11 mouse cellular contexts compared by ENCODE assay signal in the genomic region with DNA sequence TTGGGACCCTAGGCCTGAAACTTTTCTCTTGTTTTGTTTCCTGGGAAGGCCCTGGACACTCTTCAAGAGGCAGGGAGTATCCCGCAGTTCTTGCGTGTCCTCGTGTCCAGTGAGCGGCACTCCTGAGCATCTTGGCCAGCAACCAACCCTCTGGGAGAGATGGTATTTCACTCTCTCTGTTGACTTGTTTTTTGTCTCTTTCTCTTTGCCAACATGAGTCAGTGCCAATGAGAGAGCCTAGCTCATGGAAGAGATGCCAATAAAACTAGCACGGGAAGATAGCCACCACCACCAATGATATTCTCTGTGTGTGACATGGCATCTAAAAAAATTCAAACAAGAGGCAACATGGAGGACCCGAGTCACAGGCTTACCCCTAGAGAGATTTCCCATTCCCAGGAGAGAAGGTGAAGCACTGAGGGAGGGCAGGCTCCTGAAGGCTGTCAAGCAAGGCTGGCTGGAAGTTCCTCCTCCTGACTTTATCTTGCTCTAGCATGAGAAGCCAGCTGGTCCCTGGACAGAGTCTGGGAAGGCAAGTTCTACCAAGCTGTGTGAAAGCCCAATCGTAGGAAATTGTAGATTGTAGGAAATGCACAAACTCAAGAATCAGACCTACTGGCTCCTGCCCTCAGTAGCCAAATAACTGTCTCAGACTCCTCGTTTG. TPM values are rescaled to one million over a fixed set of nuclear protein-coding genes. Genes with fewer than 3 reads are reported as not detected.
A peak's percentile ranks its signal among the peaks of the same experiment; 100 is the strongest.
DNase-seq lines count a peak whose midpoint lies in the region; ATAC-seq lines count a peak whose summit lies in the region.
"Had no signal": no experiment of that assay in that cellular context is flagged by ENCODE, and none has a peak within 500 bp of the region (broad histone marks: within the 10 kb centered on the region; RNA-seq: fewer than 3 reads in every experiment).

No protein-coding gene starts in this region.

- peak; percentile 95 for DNase-seq in heart, adult 11 months
- peak; percentile 51 to 53 for DNase-seq in right cerebral cortex, postnatal 10 days (ENCODE audit: low spot score in 2 of 2)
- DNase-seq in right cerebral cortex, postnatal 36 days (ENCODE audit: low spot score in 2 of 2), result no peak
- DNase-seq in cerebellum, postnatal 25 days, result peak; percentile 72 to 85
- peak; percentile 56 for DNase-seq in heart, postnatal 4 days
- DNase-seq in left cerebral cortex, adult 8-10 months (ENCODE audit: low spot score in 2 of 2), result no peak
- no peak for DNase-seq in frontal cortex, postnatal 36 days (ENCODE audit: low spot score in 2 of 2)

- no peak for ATAC-seq in heart, embryonic 12.5 days (ENCODE audit: insufficient number of reproducible peaks, low FRiP score)

- no peaks in the 10 kb centered on the region for H3K36me3 ChIP-seq in heart, embryonic 12.5 days
- H3K36me3 ChIP-seq: embryonic facial prominence, embryonic 15.5 days; heart, embryonic 15.5 days; liver, embryonic 15.5 days had no signal

- no peak overlapping the region for H3K4me2 ChIP-seq in heart, embryonic 12.5 days
- H3K4me2 ChIP-seq: embryonic facial prominence, embryonic 15.5 days; heart, embryonic 15.5 days; liver, embryonic 15.5 days had no signal

- no peak overlapping the region for H3K27ac ChIP-seq in heart, embryonic 12.5 days (ENCODE audit: poor library complexity, severe bottlenecking)
- H3K27ac ChIP-seq: embryonic facial prominence, embryonic 15.5 days; heart, embryonic 15.5 days; liver, embryonic 15.5 days had no signal

- WGBS in heart, embryonic 12.5 days, result 65% methylated on average over 8 of the region's 8 CpGs

- H3K4me1 ChIP-seq in heart, embryonic 12.5 days (replicated peaks), result peaks cover 20% of the 10 kb centered on the region
- H3K4me1 ChIP-seq: liver, embryonic 15.5 days had no signal

- H3K9me3 ChIP-seq in heart, embryonic 12.5 days (replicated peaks), result 0 out of 2 replicates have a peak, but pooled peaks cover 3% of the 10 kb centered on the region
- H3K9me3 ChIP-seq: embryonic facial prominence, embryonic 15.5 days; heart, embryonic 15.5 days; liver, embryonic 15.5 days had no signal

- no peak overlapping the region for H3K4me3 ChIP-seq in heart, embryonic 12.5 days
- H3K4me3 ChIP-seq: embryonic facial prominence, embryonic 15.5 days; heart, embryonic 15.5 days; liver, embryonic 15.5 days had no signal

- H3K27me3 ChIP-seq in heart, embryonic 12.5 days (replicated peaks), result no peaks in the 10 kb centered on the region
- H3K27me3 ChIP-seq: embryonic facial prominence, embryonic 15.5 days; heart, embryonic 15.5 days; liver, embryonic 15.5 days had no signal

- H3K9ac ChIP-seq in heart, embryonic 12.5 days, result no peak overlapping the region
- H3K9ac ChIP-seq: embryonic facial prominence, embryonic 15.5 days; heart, embryonic 15.5 days; liver, embryonic 15.5 days had no signal

RNA-seq across cellular contexts. Expression of a gene that starts 35.0 kb away (rescaled TPM):
- 413 and 416 TPM in 2 replicates for polyA plus RNA-seq in heart, embryonic 12.5 days (2016; fragmentation: Nextera tagmentation; extraction: Ambion mirVana)
- 100 to 1,000 TPM; 423 to 424 TPM for total RNA-seq in heart, postnatal 4 days (2021)
- total RNA-seq in left cerebral cortex, adult 8-10 months (2022), result 1,000 to 10,000 TPM; 1,623 to 1,744 (median 1,693) TPM

Comparison
In these comparisons a context has a peak if more than half of its experiments do, and no peak if none do; other contexts are left out.
1. DNase-seq: peak in heart, adult 11 months (single experiment), right cerebral cortex, postnatal 10 days (2 of 2), cerebellum, postnatal 25 days (2 of 2) and heart, postnatal 4 days (single experiment); none in right cerebral cortex, postnatal 36 days (0 of 2), left cerebral cortex, adult 8-10 months (0 of 2) and frontal cortex, postnatal 36 days (0 of 2).